Mouse (Mus musculus) liver, adult 2 months (tissue): ENCODE data around the gene Sec62. TPM values are rescaled to one million over a fixed set of nuclear protein-coding genes. Genes with fewer than 3 reads are reported as not detected.
"Not testable (repeated sequence)": the region's sequence is repeated elsewhere in the genome, so short reads cannot be mapped to it uniquely, and the experiment has no call there.

ENCODE experiments used
- DNase-seq: peaks from one replicate; pipeline ENCODE4 v3.0.0-alpha.2; 2011; ENCODE audit warnings: low read depth, low spot score; ENCODE audit errors: extremely low read depth
- H3K27ac ChIP-seq: fragments of 200-500 bp; replicated peaks from 2 replicates; pipeline ENCODE4 v1.5.1; 2012; ENCODE audit warnings: low read depth, mild to moderate bottlenecking, control low read depth, inconsistent platforms, low read length; ENCODE audit not compliant: insufficient read depth
- H3K27me3 ChIP-seq: fragments of 200-500 bp; 2 replicates; pipeline ENCODE4 v1.6.1; 2012; ENCODE audit warnings: mild to moderate bottlenecking, moderate library complexity, low read length, inconsistent platforms; ENCODE audit not compliant: control insufficient read depth, insufficient read depth
- H3K36me3 ChIP-seq: fragments of 200-500 bp; 2 replicates; pipeline ENCODE4 v1.6.1; 2012; ENCODE audit warnings: low read length, inconsistent platforms; ENCODE audit not compliant: control insufficient read depth, insufficient read depth
- H3K4me1 ChIP-seq: fragments of 200-500 bp; 2 replicates; pipeline ENCODE4 v1.6.1; 2011; ENCODE audit warnings: low read length; ENCODE audit not compliant: control insufficient read depth, insufficient read depth
- H3K4me3 ChIP-seq: fragments of 200-500 bp; 2 replicates; pipeline ENCODE4 v1.5.1; 2011; ENCODE audit warnings: low read depth, mild to moderate bottlenecking, control low read depth, low read length, moderate library complexity; ENCODE audit not compliant: insufficient read depth
- H3K79me2 ChIP-seq: fragments of 200-500 bp; 2 replicates; pipeline ENCODE4 v1.6.1; 2012; ENCODE audit warnings: inconsistent platforms, mild to moderate bottlenecking, low read length, moderate library complexity; ENCODE audit not compliant: control insufficient read depth, insufficient read depth
- H3K9ac ChIP-seq: fragments of 200-500 bp; 2 replicates; pipeline ENCODE4 v1.6.1; 2012; ENCODE audit warnings: low read depth, mild to moderate bottlenecking, control low read depth, inconsistent platforms, low read length
- CTCF ChIP-seq: fragments of 200-500 bp; IDR thresholded peaks from 2 replicates; pipeline ENCODE4 v1.5.1; 2011; ENCODE audit warnings: low read depth, low read length, control low read depth
- POLR2A ChIP-seq: fragments of 200-500 bp; IDR thresholded peaks from 2 replicates; pipeline ENCODE4 v1.6.1; 2011; ENCODE audit warnings: low read length, control low read depth; ENCODE audit not compliant: insufficient read depth; ENCODE audit errors: extremely low read depth
- WGBS: fragments of 180-500 bp; shearing (Covaris S2); methylation state at CpG from one replicate; pipeline ENCODE4 v1.1.7; 2018; 5-methylcytosine and 5-hydroxymethylcytosine counted together
- polyA plus RNA-seq: library from polyadenylated mRNA; depleted of rRNA; stranded (reverse); fragments of >200 nt; gene quantifications from 2 replicates; pipeline ENCODE4 v1.2.3, GENCODE M21; 2012
- total RNA-seq: library from RNA; depleted of rRNA; stranded (reverse); fragments of >200 nt; gene quantifications from 2 replicates; pipeline ENCODE4 v1.2.3, GENCODE M21; 2014

Gene Sec62
- total and polyA plus RNA-seq, 2 experiments: 16.3 to 77.5 TPM

DNA sequence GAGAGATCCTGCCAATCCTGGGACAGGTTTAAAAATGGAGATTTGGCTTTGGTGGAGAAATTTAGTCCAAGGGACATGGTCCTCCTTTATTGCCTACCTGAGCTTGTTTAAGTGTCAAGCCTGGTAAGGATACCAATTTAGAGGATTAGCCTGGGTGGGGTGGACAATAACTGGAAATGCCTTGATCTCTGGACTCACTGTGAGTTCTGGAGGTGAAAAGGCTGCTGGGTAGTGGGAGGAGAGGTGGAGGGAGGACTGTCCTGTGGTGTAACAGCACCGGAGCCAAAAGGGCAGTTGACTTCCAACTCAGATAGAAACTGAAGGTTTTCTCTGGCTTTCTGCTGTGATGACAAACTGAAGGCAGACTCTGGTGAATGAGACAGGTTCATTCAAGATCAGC is 54.7 kb downstream of the Sec62 start:
- Histone ChIP-seq H3K27me3 (peaks cover 3% of the 10 kb centered on the region; the same call in 1 of the 2 replicates), H3K79me2 (no peaks in the 10 kb centered on the region), H3K36me3 (no peaks in the 10 kb centered on the region), H3K4me3 (no peak overlapping the region), H3K27ac (no peak overlapping the region), H3K9ac (no peak overlapping the region), H3K4me1 (no peaks in the 10 kb centered on the region)
- TF ChIP-seq POLR2A: no peak
- 16% methylated on average over 1 of the region's 1 CpGs for WGBS
- DNase-seq: no peak

DNA sequence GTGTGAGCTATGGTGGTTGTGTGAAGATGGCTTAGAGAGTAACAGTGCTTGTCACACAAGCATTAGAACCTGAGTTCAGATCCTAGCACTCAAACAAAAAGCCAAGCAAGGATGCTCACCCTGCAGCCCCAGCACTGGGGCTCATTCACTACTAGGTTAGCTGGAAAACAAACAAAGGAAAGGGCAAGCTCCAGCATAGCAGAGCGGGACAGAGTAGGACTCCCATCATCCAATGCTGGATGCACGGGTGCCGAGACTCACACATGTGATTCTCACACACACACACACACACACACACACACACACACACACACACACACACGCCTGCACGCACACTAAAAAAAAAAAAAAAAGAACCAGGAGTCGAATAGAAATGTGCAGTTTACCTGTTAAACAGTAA is 58.7 kb downstream of the Sec62 start:
- peaks cover 3% of the 10 kb centered on the region; the same call in 1 of the 2 replicates for H3K27me3 ChIP-seq
- whole genome bisulfite sequencing: 47% methylated on average over 6 of the region's 6 CpGs
- no peak overlapping the region for H3K4me3 ChIP-seq
- H3K36me3 ChIP-seq: no peaks in the 10 kb centered on the region
- TF ChIP-seq CTCF: no peak
- no peak for TF ChIP-seq POLR2A
- H3K9ac ChIP-seq: no peak overlapping the region
- H3K4me1 ChIP-seq: peaks cover 2% of the 10 kb centered on the region; the same call in 1 of the 2 replicates
- no peak overlapping the region for H3K27ac ChIP-seq
- no peak for DNase-seq
- no peaks in the 10 kb centered on the region for H3K79me2 ChIP-seq

DNA sequence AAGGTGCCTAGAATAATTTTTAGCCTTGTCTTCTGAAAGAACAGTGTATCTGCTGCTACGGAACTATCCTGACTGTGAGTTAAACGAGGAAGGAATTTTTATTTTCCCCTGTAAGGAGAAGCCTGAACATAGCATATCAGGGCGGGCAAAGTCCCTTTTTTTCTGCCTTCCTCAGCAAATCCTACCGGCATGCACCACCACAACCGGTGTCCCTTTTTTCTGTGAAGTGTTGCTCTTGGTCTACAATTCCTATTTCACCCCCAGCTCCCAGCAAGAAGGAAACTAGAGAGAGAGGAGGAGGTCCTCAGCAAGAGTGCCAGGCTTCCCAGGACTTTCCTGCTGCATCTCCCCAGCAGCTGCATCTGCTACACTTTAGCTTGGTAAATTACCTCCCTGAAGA is 60.9 kb downstream of the Sec62 start:
- H3K27ac ChIP-seq: no peak overlapping the region
- no peaks in the 10 kb centered on the region for H3K36me3 ChIP-seq
- 79% methylated on average over 5 of the region's 5 CpGs for WGBS

DNA sequence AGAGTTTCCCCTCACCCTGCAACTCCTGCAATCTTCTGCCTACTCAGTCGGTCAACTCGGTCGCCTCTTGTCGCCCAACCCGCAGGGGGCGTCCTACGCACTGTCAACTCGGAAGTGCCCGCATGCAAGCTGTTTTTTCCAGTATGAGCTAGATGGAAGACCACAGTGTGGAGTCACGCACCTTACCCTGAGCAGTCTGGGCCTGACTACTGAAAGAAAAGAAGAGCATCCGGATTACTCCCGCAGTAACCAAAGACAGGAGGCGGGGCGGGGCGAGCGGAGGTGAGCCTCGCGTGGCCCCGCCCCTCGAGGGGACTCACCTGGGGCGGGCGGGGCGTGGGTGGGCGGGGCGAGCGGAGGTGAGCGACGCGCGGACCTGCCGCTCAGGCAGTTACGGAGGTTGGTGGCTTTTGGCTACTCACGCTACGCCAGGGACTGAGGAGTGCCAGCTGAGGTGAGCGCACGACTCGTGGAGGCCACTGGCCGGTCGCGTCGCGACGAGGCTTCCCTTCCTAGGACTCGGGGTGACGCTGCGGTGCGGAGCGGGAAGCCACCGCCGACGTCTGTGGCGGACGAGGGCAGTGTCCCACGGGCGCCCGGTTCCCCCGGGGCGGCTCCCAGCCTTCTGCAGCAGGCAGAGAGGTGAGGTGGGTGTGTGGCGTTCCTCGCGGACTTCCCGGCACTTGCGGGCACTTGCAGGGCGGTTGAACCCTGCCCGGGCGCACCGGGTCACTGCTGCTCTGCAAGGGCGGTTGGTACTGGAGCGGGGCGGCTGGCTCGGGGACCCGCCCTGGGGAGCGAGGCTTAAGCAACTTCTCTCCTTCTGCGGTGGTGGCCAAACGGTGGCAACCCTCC is 63.2 kb downstream of the Sec62 start, which contains the start of gene Gpr160:
Gene Gpr160 (plus strand): TSS at position 347 of the 855 bp plus-strand sequence.
- Histone ChIP-seq H3K79me2 (no peaks in the 10 kb centered on the region), H3K4me3 (peak within 1 kb of the TSS; percentile 72), H3K4me1 (peaks cover 2% of the 10 kb centered on the region; the same call in 1 of the 2 replicates), H3K27ac (no peak within 1 kb of the TSS), H3K9ac (peak within 1 kb of the TSS; percentile 58), H3K27me3 (peaks cover 3% of the 10 kb centered on the region; the same call in 1 of the 2 replicates), H3K36me3 (no peaks in the 10 kb centered on the region)
- no peak for TF ChIP-seq POLR2A
- peak; percentile 81 for TF ChIP-seq CTCF
- WGBS: under 1% methylated on average over 70 of the region's 75 CpGs
- peak; percentile 47 for DNase-seq

More for the DNA sequence above, 60.9 kb downstream of the Sec62 start:
- H3K4me1 ChIP-seq: peaks cover 2% of the 10 kb centered on the region; the same call in 1 of the 2 replicates
- H3K4me3 ChIP-seq: no peak overlapping the region
- H3K27me3 ChIP-seq: peaks cover 3% of the 10 kb centered on the region; the same call in 1 of the 2 replicates
- TF ChIP-seq POLR2A (no peak), CTCF (no peak)
- no peak for DNase-seq
- H3K79me2 ChIP-seq: no peaks in the 10 kb centered on the region
- no peak overlapping the region for H3K9ac ChIP-seq

DNA sequence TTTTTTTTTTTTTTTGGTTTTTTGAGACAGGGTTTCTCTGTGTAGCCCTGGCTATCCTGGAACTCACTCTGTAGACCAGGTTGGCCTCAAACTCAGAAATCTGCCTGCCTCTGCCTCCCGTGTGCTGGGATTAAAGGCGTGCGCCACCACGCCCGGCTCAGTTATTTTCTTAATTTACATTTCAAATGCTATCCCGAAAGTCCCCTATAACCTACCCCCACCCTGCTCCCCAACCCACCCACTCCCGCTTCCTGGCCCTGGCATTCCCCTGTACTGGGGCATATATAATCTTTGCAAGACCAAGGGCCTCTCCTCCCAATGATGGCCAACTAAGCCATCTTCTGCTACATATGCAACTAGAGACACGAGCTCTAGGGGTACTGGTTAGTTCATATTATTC is 66.9 kb downstream of the Sec62 start:
- H3K4me1 ChIP-seq, H3K79me2 ChIP-seq, H3K27me3 ChIP-seq, H3K36me3 ChIP-seq, DNase-seq, H3K27ac ChIP-seq, H3K9ac ChIP-seq, H3K4me3 ChIP-seq: not testable (repeated sequence)
- 96% methylated on average over 8 of the region's 8 CpGs for WGBS

DNA sequence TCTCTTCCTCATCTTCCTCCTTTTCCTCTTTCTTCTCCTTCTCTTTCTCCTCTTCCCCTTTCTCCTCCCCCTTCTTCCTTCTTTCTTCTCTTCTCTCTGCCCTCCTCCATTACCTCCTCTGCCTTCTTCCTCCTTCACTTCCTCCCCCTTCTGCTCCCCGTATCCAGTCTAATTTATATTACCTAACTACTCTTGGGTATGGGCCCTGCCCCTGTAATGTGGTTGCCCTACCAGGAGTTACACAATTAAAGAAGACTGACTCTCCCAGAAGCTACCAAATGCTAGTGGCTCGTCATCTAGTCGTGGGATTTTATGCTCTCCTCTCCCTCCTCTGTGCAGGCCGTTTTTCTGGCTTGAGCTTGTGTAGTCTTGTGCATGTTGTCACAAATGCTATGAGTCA is 68.0 kb downstream of the Sec62 start:
- no peaks in the 10 kb centered on the region; the same call in 1 of the 2 replicates for H3K27me3 ChIP-seq
- TF ChIP-seq CTCF (no peak), POLR2A (no peak)
- no peak overlapping the region for H3K9ac ChIP-seq
- DNase-seq: no peak
- H3K4me3 ChIP-seq: no peak overlapping the region
- H3K36me3 ChIP-seq: no peaks in the 10 kb centered on the region
- peaks cover 2% of the 10 kb centered on the region for H3K4me1 ChIP-seq
- H3K27ac ChIP-seq: no peak overlapping the region
- H3K79me2 ChIP-seq: no peaks in the 10 kb centered on the region
- 75% methylated on average over 4 of the region's 4 CpGs for WGBS
